Mouse (Mus musculus): ENCODE measurements around the gene Hells. TPM values are rescaled to one million over a fixed set of nuclear protein-coding genes. Genes with fewer than 3 reads are reported as not detected.

The Hells gene
- polyA plus RNA-seq, 1 experiment from 2014 or later: 25.4 TPM

- Histone ChIP-seq H3K9me3 (replicated peaks; ENCODE audit: control insufficient read depth, low read length) (no peaks in the 10 kb centered on the region), H3K9ac (ENCODE audit: low read length) (peak overlapping the region; percentile 91), H3K36me3 (ENCODE audit: control insufficient read depth, insufficient read depth, low read length) (no peaks in the 10 kb centered on the region), H3K4me2 (ENCODE audit: low read length) (peak overlapping the region; percentile 97), H3K27me3 (replicated peaks; ENCODE audit: control insufficient read depth, insufficient read depth, low read length) (no peaks in the 10 kb centered on the region), H3K4me1 (ENCODE audit: control insufficient read depth, insufficient read depth, low read length) (peaks cover 4% of the 10 kb centered on the region; the same call in 1 of the 2 replicates), H3K4me3 (ENCODE audit: low read depth, low read length) (peak overlapping the region; percentile 82), H3K27ac (ENCODE audit: low read depth, low read length) (no peak overlapping the region)
- DNase-seq (ENCODE audit: low spot score) (no peak), ATAC-seq (peak; percentile 29; the same call in 1 of the 2 replicates)
- WGBS: 2% methylated on average over 23 of the region's 23 CpGs
Measured at GRCm38 (mm10) chr19:38930252-38930787, 395 bp upstream of the Hells start.

GRCm38 (mm10) chr19:38931566-38931890 is 813 bp downstream of the Hells start:
- 2% methylated on average over 6 of the region's 6 CpGs for WGBS
- no peaks in the 10 kb centered on the region for H3K9me3 ChIP-seq (replicated peaks; ENCODE audit: control insufficient read depth, low read length)
- H3K4me3 ChIP-seq (ENCODE audit: low read depth, low read length): peak overlapping the region; percentile 82
- peak overlapping the region; percentile 91 for H3K9ac ChIP-seq (ENCODE audit: low read length)
- H3K27ac ChIP-seq (ENCODE audit: low read depth, low read length): no peak overlapping the region
- peak overlapping the region; percentile 97 for H3K4me2 ChIP-seq (ENCODE audit: low read length)
- H3K36me3 ChIP-seq (ENCODE audit: control insufficient read depth, insufficient read depth, low read length): 0 out of 2 replicates have a peak, but pooled peaks cover 7% of the 10 kb centered on the region
- no peak for DNase-seq (ENCODE audit: low spot score)
- peaks cover 4% of the 10 kb centered on the region; the same call in 1 of the 2 replicates for H3K4me1 ChIP-seq (ENCODE audit: control insufficient read depth, insufficient read depth, low read length)
- H3K27me3 ChIP-seq (replicated peaks; ENCODE audit: control insufficient read depth, insufficient read depth, low read length): no peaks in the 10 kb centered on the region
- ATAC-seq: no peak

GRCm38 (mm10) chr19:38944590-38945307 is 14.0 kb downstream of the Hells start:
- WGBS: 88% methylated on average over 2 of the region's 2 CpGs
- no peak for DNase-seq (ENCODE audit: low spot score)
- H3K36me3 ChIP-seq (ENCODE audit: control insufficient read depth, insufficient read depth, low read length): peaks cover 45% of the 10 kb centered on the region
- H3K4me3 ChIP-seq (ENCODE audit: low read depth, low read length): no peak overlapping the region
- ATAC-seq: no peak
- no peaks in the 10 kb centered on the region for H3K9me3 ChIP-seq (replicated peaks; ENCODE audit: control insufficient read depth, low read length)
- no peaks in the 10 kb centered on the region for H3K4me1 ChIP-seq (ENCODE audit: control insufficient read depth, insufficient read depth, low read length)
- no peak overlapping the region for H3K9ac ChIP-seq (ENCODE audit: low read length)
- H3K4me2 ChIP-seq (ENCODE audit: low read length): no peak overlapping the region
- H3K27me3 ChIP-seq (replicated peaks; ENCODE audit: control insufficient read depth, insufficient read depth, low read length): no peaks in the 10 kb centered on the region
- H3K27ac ChIP-seq (ENCODE audit: low read depth, low read length): no peak overlapping the region

GRCm38 (mm10) chr19:38970741-38971140 is 40.0 kb downstream of the Hells start:
- WGBS: 65% methylated on average over 6 of the region's 6 CpGs

GRCm38 (mm10) chr19:38972581-38972980 is 41.9 kb downstream of the Hells start:
- ATAC-seq: no peak

More at GRCm38 (mm10) chr19:38970741-38971140, 40.0 kb downstream of the Hells start:
- Histone ChIP-seq H3K27me3 (replicated peaks; ENCODE audit: control insufficient read depth, insufficient read depth, low read length) (no peaks in the 10 kb centered on the region), H3K4me3 (ENCODE audit: low read depth, low read length) (no peak overlapping the region), H3K36me3 (ENCODE audit: control insufficient read depth, insufficient read depth, low read length) (peaks cover 4% of the 10 kb centered on the region; the same call in 1 of the 2 replicates), H3K4me2 (ENCODE audit: low read length) (no peak overlapping the region), H3K27ac (ENCODE audit: low read depth, low read length) (no peak overlapping the region), H3K4me1 (ENCODE audit: control insufficient read depth, insufficient read depth, low read length) (no peaks in the 10 kb centered on the region), H3K9me3 (replicated peaks; ENCODE audit: control insufficient read depth, low read length) (no peaks in the 10 kb centered on the region), H3K9ac (ENCODE audit: low read length) (no peak overlapping the region)
- ATAC-seq (peak; percentile 46; the same call in 1 of the 2 replicates), DNase-seq (ENCODE audit: low spot score) (peak; percentile 4)

GRCm38 (mm10) chr19:38973666-38974065 is 43.0 kb downstream of the Hells start:
- H3K27me3 ChIP-seq (replicated peaks; ENCODE audit: control insufficient read depth, insufficient read depth, low read length): no peaks in the 10 kb centered on the region
- ATAC-seq (no peak), DNase-seq (ENCODE audit: low spot score) (no peak)

More at GRCm38 (mm10) chr19:38972581-38972980, 41.9 kb downstream of the Hells start:
- H3K27ac ChIP-seq (ENCODE audit: low read depth, low read length): no peak overlapping the region
- no peak for DNase-seq (ENCODE audit: low spot score)
- H3K9me3 ChIP-seq (replicated peaks; ENCODE audit: control insufficient read depth, low read length): no peaks in the 10 kb centered on the region
- H3K27me3 ChIP-seq (replicated peaks; ENCODE audit: control insufficient read depth, insufficient read depth, low read length): no peaks in the 10 kb centered on the region
- H3K36me3 ChIP-seq (ENCODE audit: control insufficient read depth, insufficient read depth, low read length): peaks cover 3% of the 10 kb centered on the region; the same call in 1 of the 2 replicates
- H3K4me1 ChIP-seq (ENCODE audit: control insufficient read depth, insufficient read depth, low read length): no peaks in the 10 kb centered on the region
- no peak overlapping the region for H3K4me2 ChIP-seq (ENCODE audit: low read length)
- no peak overlapping the region for H3K4me3 ChIP-seq (ENCODE audit: low read depth, low read length)
- H3K9ac ChIP-seq (ENCODE audit: low read length): no peak overlapping the region
- 84% methylated on average over 5 of the region's 5 CpGs for WGBS

GRCm38 (mm10) chr19:38976269-38976668 is 45.6 kb downstream of the Hells start:
- ATAC-seq (no peak), DNase-seq (ENCODE audit: low spot score) (no peak)
- Histone ChIP-seq H3K36me3 (ENCODE audit: control insufficient read depth, insufficient read depth, low read length) (no peaks in the 10 kb centered on the region), H3K27ac (ENCODE audit: low read depth, low read length) (no peak overlapping the region), H3K4me2 (ENCODE audit: low read length) (no peak overlapping the region), H3K27me3 (replicated peaks; ENCODE audit: control insufficient read depth, insufficient read depth, low read length) (no peaks in the 10 kb centered on the region), H3K9me3 (replicated peaks; ENCODE audit: control insufficient read depth, low read length) (no peaks in the 10 kb centered on the region), H3K4me1 (ENCODE audit: control insufficient read depth, insufficient read depth, low read length) (no peaks in the 10 kb centered on the region), H3K9ac (ENCODE audit: low read length) (no peak overlapping the region), H3K4me3 (ENCODE audit: low read depth, low read length) (no peak overlapping the region)

More at GRCm38 (mm10) chr19:38973666-38974065, 43.0 kb downstream of the Hells start:
- WGBS: 70% methylated on average over 7 of the region's 7 CpGs
- Histone ChIP-seq H3K4me3 (ENCODE audit: low read depth, low read length) (no peak overlapping the region), H3K27ac (ENCODE audit: low read depth, low read length) (no peak overlapping the region), H3K4me2 (ENCODE audit: low read length) (no peak overlapping the region), H3K4me1 (ENCODE audit: control insufficient read depth, insufficient read depth, low read length) (no peaks in the 10 kb centered on the region), H3K9me3 (replicated peaks; ENCODE audit: control insufficient read depth, low read length) (no peaks in the 10 kb centered on the region), H3K9ac (ENCODE audit: low read length) (no peak overlapping the region), H3K36me3 (ENCODE audit: control insufficient read depth, insufficient read depth, low read length) (peaks cover 3% of the 10 kb centered on the region; the same call in 1 of the 2 replicates)

GRCm38 (mm10) chr19:38981966-38982365 is 51.3 kb downstream of the Hells start:
- no peaks in the 10 kb centered on the region for H3K27me3 ChIP-seq (replicated peaks; ENCODE audit: control insufficient read depth, insufficient read depth, low read length)
- H3K4me2 ChIP-seq (ENCODE audit: low read length): no peak overlapping the region
- H3K27ac ChIP-seq (ENCODE audit: low read depth, low read length): no peak overlapping the region
- no peak for ATAC-seq
- H3K9ac ChIP-seq (ENCODE audit: low read length): no peak overlapping the region
- H3K36me3 ChIP-seq (ENCODE audit: control insufficient read depth, insufficient read depth, low read length): no peaks in the 10 kb centered on the region
- no peaks in the 10 kb centered on the region for H3K4me1 ChIP-seq (ENCODE audit: control insufficient read depth, insufficient read depth, low read length)
- DNase-seq (ENCODE audit: low spot score): peak; percentile 82
- no peak overlapping the region for H3K4me3 ChIP-seq (ENCODE audit: low read depth, low read length)
- WGBS: 0% methylated on average over 1 of the region's 1 CpGs
- no peaks in the 10 kb centered on the region for H3K9me3 ChIP-seq (replicated peaks; ENCODE audit: control insufficient read depth, low read length)

GRCm38 (mm10) chr19:38998248-38998647 is 67.5 kb downstream of the Hells start:
- H3K27me3 ChIP-seq (replicated peaks; ENCODE audit: control insufficient read depth, insufficient read depth, low read length): no peaks in the 10 kb centered on the region
- no peak for DNase-seq (ENCODE audit: low spot score)
- no peak for ATAC-seq
- 86% methylated on average over 4 of the region's 4 CpGs for WGBS
- no peaks in the 10 kb centered on the region for H3K4me1 ChIP-seq (ENCODE audit: control insufficient read depth, insufficient read depth, low read length)
- H3K9me3 ChIP-seq (replicated peaks; ENCODE audit: control insufficient read depth, low read length): no peaks in the 10 kb centered on the region
- H3K4me2 ChIP-seq (ENCODE audit: low read length): no peak overlapping the region
- no peaks in the 10 kb centered on the region for H3K36me3 ChIP-seq (ENCODE audit: control insufficient read depth, insufficient read depth, low read length)
- no peak overlapping the region for H3K27ac ChIP-seq (ENCODE audit: low read depth, low read length)
- no peak overlapping the region for H3K9ac ChIP-seq (ENCODE audit: low read length)
- no peak overlapping the region for H3K4me3 ChIP-seq (ENCODE audit: low read depth, low read length)
